Mouse (Mus musculus) stomach, embryonic 14.5 days (tissue): Measurements from ENCODE around the gene Lhx5. TPM values are rescaled to one million over a fixed set of nuclear protein-coding genes. Genes with fewer than 3 reads are reported as not detected.

Experiments
- ATAC-seq: fragments of 200-750 bp; cut with Nextera tagmentation; 2 replicates; pipeline ENCODE4 v1.8.0; 2017; ENCODE audit warnings: low read depth, moderate TSS enrichment; ENCODE audit not compliant: insufficient number of reproducible peaks, insufficient read depth, low FRiP score
- H3K27ac ChIP-seq: fragments of 300-500 bp; sonication (generic); 2 replicates; pipeline ENCODE4 v1.5.1; 2014; ENCODE audit warnings: mild to moderate bottlenecking, low read length, moderate library complexity, mixed read lengths
- H3K27me3 ChIP-seq: fragments of 300-500 bp; sonication (generic); 2 replicates; pipeline ENCODE4 v1.6.1; 2014; ENCODE audit warnings: low read length, control low read depth, mixed read lengths; ENCODE audit not compliant: control insufficient read depth, insufficient read depth
- H3K36me3 ChIP-seq: fragments of 300-500 bp; sonication (generic); 2 replicates; pipeline ENCODE4 v1.6.1; 2014; ENCODE audit warnings: mild to moderate bottlenecking, control low read depth, low read length, moderate library complexity, mixed read lengths; ENCODE audit not compliant: control insufficient read depth, insufficient read depth
- H3K4me1 ChIP-seq: fragments of 300-500 bp; sonication (generic); 2 replicates; pipeline ENCODE4 v1.6.1; 2014; ENCODE audit warnings: low read length, control low read depth, mixed read lengths; ENCODE audit not compliant: control insufficient read depth, insufficient read depth
- H3K4me2 ChIP-seq: fragments of 300-500 bp; sonication (generic); replicated peaks from 2 replicates; pipeline ENCODE4 v1.6.1; 2014; ENCODE audit warnings: low read depth, low read length, control low read depth
- H3K4me3 ChIP-seq: fragments of 300-500 bp; sonication (generic); 2 replicates; pipeline ENCODE4 v1.5.1; 2014; ENCODE audit warnings: low read depth, low read length, control low read depth
- H3K9ac ChIP-seq: fragments of 300-500 bp; sonication (generic); replicated peaks from 2 replicates; pipeline ENCODE4 v1.6.1; 2014; ENCODE audit warnings: low read depth, mild to moderate bottlenecking, control low read depth, low read length, moderate library complexity, mixed read lengths
- H3K9me3 ChIP-seq: fragments of 300-500 bp; sonication (generic); 2 replicates; pipeline ENCODE4 v1.6.1; 2016; ENCODE audit warnings: low read depth, low read length, control low read depth; ENCODE audit not compliant: control insufficient read depth
- WGBS: fragments of 180-500 bp; shearing (Covaris S2); extraction: QIAGEN DNeasy Blood & Tissue Kit; methylation state at CpG from one replicate; pipeline ENCODE4 v1.1.7; 2014; 5-methylcytosine and 5-hydroxymethylcytosine counted together
- polyA plus RNA-seq: library from polyadenylated mRNA; unstranded; fragments of >200 nt; fragmentation: Nextera tagmentation; extraction: Ambion mirVana; gene quantifications from 2 replicates; pipeline ENCODE4 v1.2.1, GENCODE M21; 2014

Lhx5 gene
- polyA plus RNA-seq, 1 experiment from 2014 or later = 0.35 TPM

DNA sequence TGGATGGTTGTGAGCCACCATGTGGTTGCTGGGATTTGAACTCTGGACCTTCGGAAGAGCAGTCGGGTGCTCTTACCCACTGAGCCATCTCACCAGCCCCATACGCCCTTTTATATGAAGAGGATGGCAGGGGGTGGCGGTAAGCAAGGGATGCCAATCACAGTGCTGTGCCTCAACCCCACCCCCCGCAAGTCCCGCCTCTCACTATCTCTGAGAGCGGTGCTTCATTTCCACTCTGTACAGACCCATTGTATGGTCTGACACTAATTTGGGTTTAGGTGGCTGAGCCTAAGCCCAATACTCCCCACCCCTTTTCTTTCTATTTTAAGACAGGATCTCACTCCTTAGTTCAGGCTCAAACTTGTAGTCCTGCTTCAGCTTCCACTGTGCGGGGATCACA is 44.4 kb downstream of the Lhx5 start:
- no peak for ATAC-seq
- H3K4me1 ChIP-seq = no peaks in the 10 kb centered on the region
- WGBS = 60% methylated on average over 8 of the region's 8 CpGs

DNA sequence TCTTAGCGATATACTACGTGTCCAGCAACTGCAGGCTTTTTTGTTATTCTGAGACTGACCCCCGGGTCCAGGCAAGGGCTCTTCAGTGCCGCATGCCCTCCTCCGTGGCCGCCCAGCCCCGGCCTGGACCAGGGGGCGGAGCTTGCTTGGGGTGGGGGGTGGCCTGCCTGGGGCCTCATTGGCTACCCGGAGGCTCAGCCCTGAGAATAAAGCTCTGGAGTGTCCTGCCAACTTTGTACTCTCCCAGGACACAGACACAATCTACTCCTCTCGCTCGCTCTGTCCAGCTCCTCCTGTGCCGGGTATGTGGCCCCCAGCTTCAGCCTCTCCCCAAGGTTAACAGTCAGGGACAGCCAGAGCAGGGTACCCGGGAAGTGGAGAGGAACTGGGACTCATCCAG is 44.8 kb downstream of the Lhx5 start, which contains the start of gene Sds:
TSS of gene Sds (plus strand) at position 231 of the 400 bp plus-strand sequence.
- no peak within 1 kb of the TSS for H3K9ac ChIP-seq
- H3K36me3 ChIP-seq = no peaks in the 10 kb centered on the region
- no peaks in the 10 kb centered on the region for H3K4me1 ChIP-seq
- H3K4me2 ChIP-seq = no peak within 1 kb of the TSS
- ATAC-seq = no peak
- 16% methylated on average over 13 of the region's 13 CpGs for WGBS
- H3K27me3 ChIP-seq = no peaks in the 10 kb centered on the region
- no peaks in the 10 kb centered on the region for H3K9me3 ChIP-seq
- H3K4me3 ChIP-seq = no peak within 1 kb of the TSS
- no peak within 1 kb of the TSS for H3K27ac ChIP-seq

More for the DNA sequence above, 44.4 kb downstream of the Lhx5 start:
- no peak overlapping the region for H3K27ac ChIP-seq
- H3K27me3 ChIP-seq = no peaks in the 10 kb centered on the region
- no peaks in the 10 kb centered on the region for H3K36me3 ChIP-seq
- H3K4me2 ChIP-seq = no peak overlapping the region
- no peaks in the 10 kb centered on the region for H3K9me3 ChIP-seq
- no peak overlapping the region for H3K4me3 ChIP-seq
- H3K9ac ChIP-seq = no peak overlapping the region

DNA sequence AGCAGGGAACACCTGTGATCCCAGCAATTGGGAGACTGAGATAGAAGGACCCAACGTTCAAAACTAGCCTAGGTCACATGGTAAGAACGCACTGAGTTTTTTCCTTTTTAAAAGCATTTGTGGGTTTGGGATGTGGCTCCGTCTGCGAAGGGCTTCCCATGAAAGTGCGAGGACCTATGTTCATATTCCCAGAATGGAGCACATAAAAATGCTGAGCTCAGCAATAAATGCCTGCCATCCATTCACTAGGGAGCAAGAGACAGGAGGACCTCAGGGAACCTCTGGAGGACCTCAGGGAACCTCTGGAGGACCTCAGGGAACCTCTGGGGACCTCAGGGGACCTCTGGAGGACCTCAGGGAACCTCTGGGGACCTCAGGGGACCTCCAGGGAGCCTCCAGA is 46.5 kb downstream of the Lhx5 start:
- no peak overlapping the region for H3K4me2 ChIP-seq
- H3K4me3 ChIP-seq = no peak overlapping the region
- H3K9ac ChIP-seq = no peak overlapping the region
- H3K27ac ChIP-seq = no peak overlapping the region
- no peaks in the 10 kb centered on the region for H3K9me3 ChIP-seq
- WGBS = 87% methylated on average over 5 of the region's 5 CpGs
- H3K27me3 ChIP-seq = no peaks in the 10 kb centered on the region
- no peak for ATAC-seq
- no peaks in the 10 kb centered on the region for H3K36me3 ChIP-seq
- H3K4me1 ChIP-seq = no peaks in the 10 kb centered on the region

DNA sequence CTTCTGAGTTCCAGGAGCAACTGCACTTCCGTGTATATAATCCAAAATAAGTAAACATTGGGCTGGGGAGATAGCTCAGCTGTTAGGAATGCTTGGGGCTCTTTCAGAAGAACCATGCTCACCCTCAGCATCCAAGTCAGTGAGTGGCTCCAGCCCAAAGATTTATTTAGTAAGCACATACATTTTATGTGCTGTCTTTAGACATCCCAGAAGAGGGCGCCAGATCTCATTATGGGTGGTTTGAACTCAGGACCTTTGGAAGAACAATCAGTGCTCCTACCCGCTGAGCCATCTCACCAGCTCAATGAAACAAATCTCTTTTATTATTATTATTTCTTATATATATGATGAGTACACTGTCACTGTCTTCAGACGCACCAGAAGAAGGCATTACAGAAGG is 48.0 kb downstream of the Lhx5 start:
- Histone ChIP-seq H3K36me3 (no peaks in the 10 kb centered on the region), H3K27ac (no peak overlapping the region), H3K4me3 (no peak overlapping the region), H3K9ac (no peak overlapping the region), H3K9me3 (no peaks in the 10 kb centered on the region), H3K4me2 (no peak overlapping the region), H3K4me1 (no peaks in the 10 kb centered on the region), H3K27me3 (no peaks in the 10 kb centered on the region)
- no peak for ATAC-seq
- WGBS = 51% methylated on average over 4 of the region's 4 CpGs

DNA sequence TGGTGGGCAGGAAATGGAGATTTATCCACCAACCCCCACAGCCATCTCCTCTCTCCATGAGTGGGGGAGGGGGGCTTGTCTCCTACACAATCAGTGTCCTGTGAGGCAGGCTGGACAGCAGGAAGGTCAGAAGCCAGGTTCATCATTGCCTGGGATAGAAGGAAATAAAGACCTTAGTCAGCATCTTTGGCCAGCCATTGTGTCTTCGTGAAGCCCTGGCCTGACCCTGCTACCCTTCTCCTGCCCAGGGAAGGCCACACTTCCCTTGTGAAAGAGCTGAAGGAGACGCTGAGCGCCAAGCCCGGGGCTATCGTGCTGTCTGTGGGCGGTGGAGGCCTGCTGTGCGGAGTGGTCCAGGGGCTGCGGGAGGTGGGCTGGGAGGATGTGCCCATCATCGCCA is 49.7 kb downstream of the Lhx5 start:
- no peak overlapping the region for H3K4me3 ChIP-seq
- H3K9ac ChIP-seq = no peak overlapping the region
- no peak overlapping the region for H3K27ac ChIP-seq
- H3K4me1 ChIP-seq = no peaks in the 10 kb centered on the region
- peaks cover 11% of the 10 kb centered on the region for H3K36me3 ChIP-seq
- 70% methylated on average over 9 of the region's 9 CpGs for WGBS
- H3K27me3 ChIP-seq = no peaks in the 10 kb centered on the region
- no peak overlapping the region for H3K4me2 ChIP-seq
- H3K9me3 ChIP-seq = no peaks in the 10 kb centered on the region
- ATAC-seq = no peak

DNA sequence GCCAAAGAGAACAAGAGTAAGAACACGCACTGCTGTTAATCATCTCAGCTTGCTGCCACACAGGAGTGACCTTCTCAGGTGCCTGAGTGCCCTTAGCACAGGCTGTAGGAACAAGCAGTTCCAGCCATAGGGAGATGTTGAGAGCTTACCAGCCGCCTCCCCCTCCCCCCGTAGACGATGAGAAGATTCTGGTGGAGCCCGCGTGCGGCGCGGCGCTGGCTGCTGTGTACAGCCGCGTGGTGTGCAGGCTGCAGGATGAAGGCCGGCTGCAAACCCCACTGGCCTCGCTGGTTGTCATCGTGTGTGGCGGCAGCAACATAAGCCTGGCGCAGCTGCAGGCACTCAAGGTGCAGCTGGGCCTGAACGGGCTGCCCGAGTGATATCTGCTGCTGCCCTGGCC is 51.9 kb downstream of the Lhx5 start:
- Histone ChIP-seq H3K27ac (no peak overlapping the region), H3K36me3 (peaks cover 11% of the 10 kb centered on the region), H3K4me3 (no peak overlapping the region), H3K4me2 (no peak overlapping the region), H3K4me1 (no peaks in the 10 kb centered on the region), H3K9me3 (no peaks in the 10 kb centered on the region), H3K27me3 (no peaks in the 10 kb centered on the region), H3K9ac (no peak overlapping the region)
- ATAC-seq = no peak
- WGBS = 76% methylated on average over 19 of the region's 19 CpGs

DNA sequence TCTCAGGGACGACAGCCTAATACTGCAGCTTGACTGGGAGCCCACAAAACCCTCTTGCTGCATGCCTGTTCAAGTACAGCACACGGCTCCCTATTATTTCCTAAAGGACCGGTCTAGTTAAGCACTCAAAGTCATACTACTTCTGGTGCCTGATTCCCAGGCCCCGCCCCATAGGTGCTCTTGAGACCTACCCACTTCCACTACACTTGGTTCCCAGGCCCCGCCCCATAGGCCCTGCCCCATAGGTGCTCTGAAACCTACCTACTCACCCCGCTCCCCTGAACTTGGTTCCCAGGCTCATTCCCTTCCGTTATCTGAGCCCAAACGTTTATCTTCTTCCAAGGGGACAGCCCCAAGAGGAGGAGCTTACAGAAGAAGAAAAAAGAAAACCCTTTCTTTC is 56.3 kb downstream of the Lhx5 start:
- WGBS = 80% methylated on average over 8 of the region's 8 CpGs
- H3K4me2 ChIP-seq = no peak overlapping the region
- H3K4me1 ChIP-seq = no peaks in the 10 kb centered on the region
- H3K4me3 ChIP-seq = no peak overlapping the region
- H3K27ac ChIP-seq = no peak overlapping the region
- ATAC-seq = no peak
- H3K9ac ChIP-seq = no peak overlapping the region
- no peaks in the 10 kb centered on the region for H3K27me3 ChIP-seq
- peaks cover 19% of the 10 kb centered on the region for H3K36me3 ChIP-seq
- no peaks in the 10 kb centered on the region for H3K9me3 ChIP-seq

DNA sequence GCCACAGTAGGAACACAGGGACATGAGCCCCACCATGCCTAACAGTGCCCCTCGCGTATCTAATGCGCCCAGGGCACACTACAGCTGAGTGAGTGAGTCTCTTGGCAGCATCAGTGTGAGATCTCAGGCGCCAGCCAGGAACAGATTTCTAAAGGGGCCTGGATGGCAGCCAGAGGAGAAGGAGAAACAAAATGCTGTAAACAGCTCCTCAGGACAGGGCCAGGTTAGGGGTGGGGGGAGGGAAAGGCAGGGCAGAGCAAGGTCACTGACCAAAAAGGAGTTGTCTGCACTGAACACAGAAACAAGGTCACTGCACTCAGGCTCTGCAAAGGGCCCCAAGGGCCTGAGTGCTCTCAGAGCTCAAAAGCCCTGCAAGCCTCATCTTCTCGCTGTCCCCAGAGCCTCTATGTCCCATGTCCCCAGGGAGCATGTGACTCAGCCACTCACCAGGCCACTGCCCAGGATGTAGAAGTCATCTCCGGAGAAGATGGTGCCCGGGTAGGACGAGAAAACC is 59.2 kb downstream of the Lhx5 start:
- 85% methylated on average over 8 of the region's 8 CpGs for WGBS
- no peak overlapping the region for H3K9ac ChIP-seq
- ATAC-seq = no peak

More for the DNA sequence above, 59.2 kb downstream of the Lhx5 start:
- Histone ChIP-seq H3K4me2 (no peak overlapping the region), H3K9me3 (no peaks in the 10 kb centered on the region), H3K36me3 (peaks cover 9% of the 10 kb centered on the region; the same call in 1 of the 2 replicates), H3K4me1 (no peaks in the 10 kb centered on the region), H3K27me3 (no peaks in the 10 kb centered on the region), H3K27ac (no peak overlapping the region), H3K4me3 (no peak overlapping the region)
